Mouse (Mus musculus): ENCODE results near the gene Ptprk.
A peak's percentile ranks its signal among the peaks of the same experiment; 100 is the strongest.

Ptprk gene

DNA sequence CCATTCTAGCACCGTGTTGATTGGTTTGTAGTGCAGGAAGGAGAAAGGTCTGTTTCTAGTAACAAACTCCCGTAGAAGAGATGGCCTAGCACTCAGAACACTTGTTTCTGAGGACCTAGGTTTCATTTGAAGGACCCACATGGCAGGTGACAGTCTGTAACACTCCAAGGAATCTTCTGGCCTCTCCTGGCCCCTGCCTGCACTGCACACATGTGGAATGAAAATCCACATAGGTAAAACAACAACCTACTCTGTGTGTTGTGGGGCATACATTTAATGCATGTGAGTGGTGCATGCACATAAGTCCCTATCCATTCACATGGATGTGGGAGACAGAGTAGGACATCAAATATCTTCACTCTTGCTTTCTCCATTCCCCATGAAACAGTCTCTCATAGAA lies 204.1 kb downstream of the Ptprk start:
- no peak for DNase-seq (ENCODE audit: inconsistent ontology term)

DNA sequence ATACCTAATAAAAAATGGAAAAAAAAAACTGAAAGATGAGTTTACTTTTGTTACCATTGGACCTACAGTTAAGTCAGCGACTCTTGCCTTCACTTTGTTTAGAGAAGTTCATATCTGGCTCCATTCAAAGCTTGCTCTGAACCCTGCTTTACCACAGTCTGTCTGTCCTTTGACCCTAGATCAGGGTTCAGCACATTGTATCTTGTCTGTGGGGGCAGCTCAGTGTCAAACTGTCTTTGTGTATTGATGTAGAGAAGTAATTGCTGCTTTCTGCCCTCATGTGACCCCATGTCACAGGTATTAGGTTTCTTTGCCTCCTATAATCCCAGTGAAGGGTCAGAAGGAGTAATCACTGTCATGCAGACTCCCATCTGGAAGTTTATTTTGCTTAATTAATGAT lies 222.9 kb downstream of the Ptprk start:
- no peak for DNase-seq (ENCODE audit: inconsistent ontology term)

DNA sequence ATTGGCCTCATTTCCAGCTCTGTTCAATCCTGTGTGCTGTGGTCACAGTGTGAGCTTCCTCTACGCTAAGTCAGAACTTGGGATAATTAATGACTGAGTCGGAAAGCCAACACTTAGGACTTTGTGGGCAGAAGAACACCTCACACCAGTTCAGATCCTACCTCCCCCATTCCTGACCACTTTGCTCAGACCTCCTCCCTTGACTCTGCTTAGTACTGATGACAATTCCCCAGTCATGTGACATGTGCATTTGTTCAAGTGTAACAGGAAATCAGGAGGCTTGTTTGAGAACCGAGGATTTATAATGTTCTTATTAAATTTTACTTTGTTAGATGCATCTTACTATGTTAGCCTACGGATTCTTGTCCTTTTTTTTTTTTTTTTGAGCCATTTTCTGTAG lies 224.6 kb downstream of the Ptprk start:
- DNase-seq (ENCODE audit: inconsistent ontology term), result peak; percentile 7

DNA sequence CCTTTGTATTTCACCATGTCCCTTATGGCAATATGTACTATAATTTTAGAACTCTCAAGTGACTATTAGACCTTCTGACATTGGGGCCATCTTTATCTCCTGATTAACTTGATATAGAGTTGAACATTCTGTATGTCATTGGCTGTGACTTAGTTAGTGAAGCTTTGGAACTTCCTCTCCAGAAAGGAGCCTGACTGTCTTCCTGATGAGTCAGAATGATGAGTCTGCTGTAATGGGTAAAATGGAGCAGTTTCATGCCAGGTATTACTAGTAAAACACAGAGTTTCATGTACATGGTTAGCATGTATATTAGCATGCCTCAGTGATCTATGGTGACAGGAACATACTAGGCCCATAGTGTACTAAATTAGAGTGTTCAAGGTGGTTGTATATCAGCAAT lies 229.2 kb downstream of the Ptprk start:
- peak; percentile 22 for DNase-seq (ENCODE audit: inconsistent ontology term)

DNA sequence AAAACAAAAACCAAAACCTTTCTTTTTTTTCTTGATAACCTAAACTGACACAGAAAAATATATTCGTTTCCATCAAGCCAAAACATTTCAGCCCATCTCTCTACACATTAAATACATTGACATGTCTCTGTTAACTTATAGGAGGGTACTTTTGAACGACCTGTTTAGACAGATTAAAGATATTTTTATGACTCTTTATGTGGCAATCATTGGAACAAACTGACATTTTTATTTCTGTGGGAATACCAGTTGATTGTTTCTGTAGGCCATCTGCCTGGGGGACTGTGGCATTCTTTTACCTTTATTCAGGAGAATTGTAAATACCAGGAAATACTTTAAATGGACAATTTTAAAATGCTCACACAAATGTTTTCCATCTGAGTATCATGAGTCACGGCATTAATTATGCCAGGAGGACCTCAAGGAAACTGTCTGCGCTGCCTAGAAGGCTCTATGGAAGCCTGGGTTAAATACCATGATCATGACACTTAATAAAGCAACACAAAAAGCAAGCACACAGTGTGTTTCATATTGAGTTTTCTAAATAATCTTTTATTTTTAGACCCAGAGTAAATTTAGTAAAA lies 229.8 kb downstream of the Ptprk start:
- DNase-seq (ENCODE audit: inconsistent ontology term), result peak; percentile 57

DNA sequence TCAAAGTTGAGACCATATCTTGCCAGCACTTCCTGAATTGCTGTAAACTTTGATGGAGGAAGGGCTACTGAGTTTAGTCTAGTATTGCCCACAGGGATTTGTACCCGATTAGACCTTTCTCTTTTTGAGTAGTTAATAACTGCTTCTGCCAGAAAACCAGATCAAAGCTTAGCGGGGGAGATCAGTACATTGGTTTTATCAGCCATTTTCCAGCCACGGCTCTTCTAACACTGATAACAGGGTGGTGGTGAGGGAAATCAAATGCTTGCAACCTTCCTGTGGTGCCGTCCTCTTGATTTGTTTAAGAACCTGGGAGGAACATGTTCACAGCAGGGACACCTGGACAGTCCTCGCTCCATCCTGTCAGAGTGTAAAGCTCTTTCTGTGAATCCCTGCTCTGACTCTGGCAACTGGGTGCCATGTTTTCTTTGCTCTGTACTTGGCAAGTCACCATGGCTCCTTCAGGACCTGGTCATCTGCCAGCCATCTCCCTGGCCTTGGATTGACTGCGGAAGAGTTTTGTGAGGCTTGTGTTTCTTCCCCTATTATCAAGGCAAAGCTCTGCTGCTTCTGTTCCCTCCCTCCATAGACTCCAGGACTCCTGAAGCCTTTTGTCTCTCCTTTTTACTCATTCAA lies 231.9 kb downstream of the Ptprk start:
- DNase-seq (ENCODE audit: inconsistent ontology term), result no peak

DNA sequence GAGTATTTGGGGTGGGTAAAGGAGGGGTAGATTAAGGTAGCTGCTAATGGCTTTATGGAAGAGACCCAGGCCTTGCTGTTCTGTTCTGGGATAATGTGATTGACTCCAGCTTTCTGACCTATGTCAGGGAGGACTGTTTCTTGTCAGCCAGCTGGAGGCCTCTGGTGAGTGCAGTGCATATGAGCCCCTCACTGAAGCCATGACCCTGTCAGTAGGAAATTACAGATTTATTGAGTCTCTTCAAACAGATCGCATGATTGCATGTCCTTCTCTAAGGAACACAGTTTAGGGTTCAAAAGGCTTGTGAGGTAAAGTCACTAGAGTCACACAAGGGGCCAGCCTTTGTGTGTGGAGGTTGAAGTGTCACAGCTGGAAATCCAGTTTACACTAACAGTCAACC lies 236.7 kb downstream of the Ptprk start:
- no peak for DNase-seq (ENCODE audit: inconsistent ontology term)

DNA sequence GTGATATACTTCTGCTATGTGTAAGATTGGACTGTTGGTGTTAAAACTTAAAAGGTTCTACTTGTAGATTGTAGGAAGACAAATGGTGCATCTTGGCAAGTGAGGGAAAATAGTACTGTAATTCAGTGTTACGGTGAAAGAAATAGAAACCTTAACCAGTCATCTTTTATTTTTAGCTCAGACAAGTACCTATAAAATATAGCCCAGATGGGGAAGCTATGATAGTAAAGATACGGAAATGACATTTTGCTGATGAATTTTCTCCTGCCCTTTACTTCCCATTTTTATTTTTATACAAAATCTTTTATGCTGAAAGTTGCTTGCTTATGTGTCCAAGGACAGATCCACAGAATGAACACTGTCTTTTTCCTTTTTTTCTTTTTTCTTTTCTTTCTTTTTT lies 248.4 kb downstream of the Ptprk start:
- no peak for DNase-seq (ENCODE audit: inconsistent ontology term)

DNA sequence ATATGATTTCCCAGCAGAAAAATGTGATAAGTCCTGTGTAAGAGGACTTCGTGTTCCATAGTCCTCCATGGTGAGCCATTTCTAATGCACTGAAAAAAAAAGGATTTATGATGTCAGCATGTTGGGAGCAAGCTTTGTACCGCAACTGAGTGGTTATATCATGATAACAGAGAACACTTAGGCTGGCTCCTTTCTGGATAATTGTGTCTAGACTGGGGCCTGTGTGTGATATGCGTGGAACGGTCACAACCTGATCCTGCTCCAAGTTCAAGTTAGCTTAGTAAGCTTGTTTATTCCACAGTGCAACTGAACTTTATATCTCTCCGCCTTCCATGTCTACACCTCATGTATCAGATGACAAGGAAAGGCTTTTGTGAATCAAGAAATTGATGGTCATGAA lies 260.6 kb downstream of the Ptprk start:
- DNase-seq (ENCODE audit: inconsistent ontology term), result no peak

DNA sequence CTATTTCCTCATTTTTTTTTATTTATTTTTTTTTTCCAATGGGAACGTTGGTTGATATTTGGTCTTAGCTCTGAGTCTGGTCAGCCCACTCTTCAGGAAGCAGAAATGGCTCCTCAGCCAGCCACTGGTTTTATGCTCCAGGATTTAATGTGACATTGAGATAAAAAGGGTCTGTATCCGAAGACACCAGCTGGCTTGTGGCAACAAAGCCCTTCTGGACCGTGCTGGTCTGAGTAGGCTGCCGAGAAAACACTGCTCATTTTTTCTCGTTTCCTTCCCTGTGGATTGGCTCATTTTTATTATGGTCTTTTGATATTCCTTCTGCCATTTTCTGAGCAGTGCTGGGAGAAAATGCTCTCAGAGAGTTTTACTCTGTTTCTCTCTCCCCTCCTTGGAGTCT lies 263.9 kb downstream of the Ptprk start:
- DNase-seq (ENCODE audit: inconsistent ontology term), result no peak

DNA sequence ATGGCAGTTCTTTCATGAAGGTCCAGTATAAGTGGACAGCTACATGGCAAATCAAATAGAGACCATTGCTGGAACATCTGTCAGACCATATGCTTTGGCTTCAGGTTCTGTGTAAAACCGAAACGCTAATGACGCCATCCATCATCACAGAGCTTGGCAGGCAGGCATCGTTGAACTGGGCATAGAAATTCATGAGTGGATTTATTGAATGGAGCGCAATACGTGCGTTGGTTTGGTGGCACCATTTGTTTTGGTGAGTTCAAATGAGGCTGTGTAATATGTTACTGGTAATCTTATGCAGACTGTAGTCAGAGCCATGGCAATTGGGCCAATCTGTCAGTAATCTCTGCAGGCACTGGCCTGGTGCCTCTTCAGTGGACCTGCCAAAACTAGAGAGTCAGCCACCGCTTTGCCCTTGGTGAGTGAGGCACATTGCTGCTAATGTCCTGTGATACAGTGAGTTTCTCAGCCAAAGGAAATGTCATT lies 270.6 kb downstream of the Ptprk start:
- peak; percentile 17 for DNase-seq (ENCODE audit: inconsistent ontology term)

DNA sequence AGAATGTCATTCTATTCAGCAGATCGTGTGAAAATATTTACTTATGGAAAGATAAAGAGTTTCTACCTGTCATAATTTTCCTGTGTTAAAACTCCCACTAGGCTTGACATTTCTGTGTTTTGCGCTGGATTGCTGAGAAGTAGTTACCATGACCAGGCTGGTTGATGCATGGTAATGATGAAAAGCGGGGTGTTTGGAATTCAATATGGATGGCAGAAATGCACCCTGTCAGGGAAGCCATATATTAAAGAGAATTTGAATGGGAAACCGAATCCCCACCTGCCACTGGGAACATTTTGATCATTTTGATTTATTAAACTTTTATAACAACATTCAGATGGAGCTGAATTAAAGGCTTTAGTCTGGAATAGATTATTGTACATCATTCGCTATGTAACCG lies 290.7 kb downstream of the Ptprk start:
- no peak for DNase-seq (ENCODE audit: inconsistent ontology term)

DNA sequence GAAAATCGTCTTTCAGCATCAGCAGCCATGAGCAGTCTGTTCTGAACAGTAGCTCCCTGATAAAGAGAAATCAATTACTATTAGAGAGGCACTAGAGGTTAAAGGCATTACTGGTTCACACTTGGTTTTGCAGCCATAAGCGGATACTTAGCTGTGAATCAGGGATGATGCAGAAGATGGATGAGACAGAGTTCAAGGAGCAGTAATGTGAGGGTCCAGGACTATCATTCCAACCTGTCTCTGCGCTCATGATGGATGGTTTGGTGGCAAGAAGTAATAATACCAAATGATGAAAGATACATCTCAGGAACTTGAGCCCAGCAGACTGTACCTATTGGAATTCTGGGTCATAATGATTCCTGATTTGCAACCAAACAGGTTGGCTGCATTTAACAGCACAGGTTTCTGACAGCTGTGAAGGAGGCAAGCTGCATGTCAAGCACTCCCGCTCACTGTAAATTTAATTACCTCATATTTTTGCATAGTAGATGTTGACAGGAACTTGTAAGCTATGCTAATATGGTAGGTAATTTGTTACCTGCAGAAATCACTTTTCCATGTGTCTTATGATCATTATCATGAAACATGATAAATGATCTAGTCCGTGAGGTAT lies 291.6 kb downstream of the Ptprk start:
- DNase-seq (ENCODE audit: inconsistent ontology term), result no peak

DNA sequence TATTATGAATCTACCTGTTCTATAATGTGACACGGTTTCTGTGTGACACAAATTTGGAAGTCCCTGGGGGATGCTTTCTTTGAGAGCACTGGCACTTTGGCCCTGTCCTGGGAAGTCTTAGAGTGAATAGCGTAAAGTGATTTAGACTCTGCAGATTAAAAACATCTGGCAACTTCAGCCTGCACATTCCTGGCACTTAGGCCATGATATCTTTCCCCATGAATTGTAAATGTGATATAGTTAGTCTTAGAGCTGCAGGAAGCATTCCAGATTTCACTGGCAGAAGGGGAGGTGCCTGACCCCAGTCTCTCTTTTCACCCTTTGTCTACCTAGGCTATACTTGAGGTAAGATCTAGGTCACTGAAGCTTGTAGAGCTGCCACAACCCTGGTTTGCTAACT lies 295.2 kb downstream of the Ptprk start:
- DNase-seq (ENCODE audit: inconsistent ontology term), result no peak

DNA sequence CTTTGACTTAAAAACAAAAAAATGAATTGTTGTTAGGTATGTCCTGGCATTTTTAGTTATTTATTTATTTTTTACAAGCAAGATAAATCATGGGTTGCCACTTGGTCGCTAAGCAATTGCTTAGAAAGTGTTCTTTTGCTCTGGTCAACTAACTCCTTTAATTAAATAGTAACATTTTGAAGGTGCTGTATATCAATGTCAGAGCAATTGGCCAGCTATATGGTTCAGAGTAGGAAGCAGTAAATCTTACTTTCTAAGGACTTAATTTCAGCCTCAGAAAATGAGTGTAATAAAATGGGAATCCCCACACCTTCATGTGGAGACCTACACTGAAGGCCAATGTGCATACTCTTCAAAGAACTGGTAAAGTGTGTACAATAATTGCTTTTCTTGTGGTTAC lies 300.3 kb downstream of the Ptprk start:
- DNase-seq (ENCODE audit: inconsistent ontology term), result no peak

DNA sequence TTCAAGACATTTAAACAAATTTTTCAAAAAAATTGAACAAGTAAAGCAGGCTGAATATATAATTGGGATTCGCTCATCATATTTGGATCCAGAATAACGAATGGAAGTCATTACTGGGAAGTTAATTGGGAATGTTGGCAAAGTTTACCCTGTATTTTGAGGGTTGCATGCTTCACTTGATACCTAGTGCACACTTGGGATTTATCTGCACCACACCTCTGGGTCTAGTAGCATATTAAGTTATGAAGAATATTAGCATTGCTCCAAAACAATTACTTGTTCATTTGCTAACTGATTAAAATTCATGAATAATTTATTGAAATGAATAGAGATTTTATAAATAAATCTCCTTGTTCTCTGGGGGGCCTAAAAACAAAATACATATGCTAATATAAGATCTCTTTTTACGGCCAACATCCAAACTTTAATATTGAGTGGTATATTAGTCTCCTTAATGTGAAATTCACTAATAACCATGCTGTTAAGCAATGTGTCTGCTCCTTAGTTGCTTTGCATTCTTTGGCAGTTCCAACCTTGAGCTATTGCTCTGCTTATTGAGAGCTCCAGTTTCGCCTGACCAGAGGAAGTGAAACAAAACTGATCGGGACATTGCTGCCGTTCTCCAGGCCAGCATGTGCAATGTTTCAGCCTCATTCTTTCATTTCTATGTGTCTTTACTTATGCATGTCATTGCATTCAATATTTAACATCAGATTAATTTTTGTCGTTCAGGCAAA lies 305.3 kb downstream of the Ptprk start:
- no peak for DNase-seq (ENCODE audit: inconsistent ontology term)

DNA sequence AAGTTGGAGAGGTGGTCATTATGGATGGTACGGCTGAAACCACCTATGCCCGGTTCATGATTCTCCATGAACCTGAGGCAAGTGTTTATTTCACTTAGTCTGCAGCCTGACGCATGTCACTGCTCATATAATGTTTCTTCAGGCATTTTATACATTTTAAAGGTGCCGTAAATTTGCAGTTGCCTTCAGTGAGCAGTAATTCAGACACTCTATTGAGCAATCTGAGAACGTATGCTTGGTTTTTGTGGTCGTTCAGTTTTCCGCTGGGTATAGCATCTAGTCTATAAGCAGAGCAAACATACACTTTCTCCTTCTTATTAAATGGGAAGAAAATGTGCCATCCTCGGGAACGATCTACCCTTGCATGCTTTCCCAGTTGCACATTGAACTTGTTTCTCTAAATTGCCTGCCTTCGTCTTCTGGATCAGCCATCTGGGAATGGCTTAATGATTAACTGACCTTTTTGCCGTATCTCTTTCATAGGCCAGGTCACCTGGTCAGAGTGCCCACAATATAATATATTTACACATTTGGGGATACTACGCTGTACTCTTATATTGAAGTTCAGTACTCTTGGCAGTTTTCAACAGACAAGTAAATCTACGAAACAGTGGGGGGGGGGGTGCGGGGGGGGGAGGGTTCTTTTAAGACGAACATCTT lies 313.1 kb downstream of the Ptprk start:
- DNase-seq (ENCODE audit: inconsistent ontology term), result no peak

DNA sequence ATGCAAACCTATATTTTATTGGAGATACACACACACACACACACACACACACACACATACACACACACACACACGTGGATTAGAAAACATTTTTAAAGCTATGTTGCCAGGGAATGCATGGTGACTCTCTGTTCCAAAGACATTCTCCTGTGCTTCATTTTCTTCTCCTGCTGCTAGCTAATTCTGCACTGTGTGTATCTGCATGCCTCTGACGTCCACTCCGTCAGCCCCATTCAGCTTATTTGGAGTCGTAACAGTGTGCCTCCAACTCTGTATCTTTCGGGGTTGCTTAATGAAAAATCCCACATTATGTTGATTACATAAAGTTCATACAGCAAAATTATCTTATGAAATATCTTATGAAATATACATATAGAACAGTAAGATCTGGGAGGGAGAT lies 316.5 kb downstream of the Ptprk start:
- no peak for DNase-seq (ENCODE audit: inconsistent ontology term)

DNA sequence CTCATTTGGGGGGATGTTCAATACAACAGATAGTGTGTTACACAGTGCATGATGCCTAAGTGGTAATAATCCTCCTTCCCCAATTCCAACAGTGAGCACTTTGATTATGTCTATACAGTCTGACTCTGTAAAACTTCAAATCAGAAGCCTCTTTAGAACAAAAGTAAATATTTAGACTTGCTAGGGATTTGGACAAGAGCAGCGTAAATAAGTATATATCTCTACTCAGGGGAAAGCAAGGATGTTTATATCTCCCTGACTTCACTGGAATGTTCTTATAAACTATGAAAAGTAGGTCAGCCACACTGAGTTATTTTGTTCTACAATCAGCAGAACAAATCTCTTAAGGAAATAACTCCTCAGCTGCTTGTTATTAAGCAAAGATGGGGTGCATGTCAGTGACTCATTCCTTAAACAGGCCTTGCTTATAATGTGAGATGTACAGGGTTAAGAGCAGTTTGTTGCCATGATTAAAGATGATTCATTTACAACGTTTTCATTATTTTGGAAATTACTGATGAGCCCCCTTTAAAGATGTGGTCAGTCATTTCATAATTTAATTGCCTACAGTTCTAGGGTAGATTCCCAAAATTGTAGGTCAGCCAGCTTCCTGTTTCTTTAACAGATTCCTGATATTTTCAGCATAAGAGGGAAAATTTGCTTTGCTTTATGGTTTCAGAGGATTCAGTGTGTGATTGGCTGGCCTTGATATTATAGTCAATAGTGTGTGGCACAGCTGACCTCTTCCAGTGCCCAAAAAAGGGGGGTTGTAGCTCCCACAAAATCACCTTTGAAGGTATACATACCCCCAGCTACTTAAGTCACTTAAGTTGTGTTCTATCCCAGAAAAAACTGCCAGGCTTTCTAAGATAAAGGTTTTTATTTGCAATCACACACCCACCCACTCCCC lies 321.2 kb downstream of the Ptprk start:
- peak; percentile 27 for DNase-seq (ENCODE audit: inconsistent ontology term)

DNA sequence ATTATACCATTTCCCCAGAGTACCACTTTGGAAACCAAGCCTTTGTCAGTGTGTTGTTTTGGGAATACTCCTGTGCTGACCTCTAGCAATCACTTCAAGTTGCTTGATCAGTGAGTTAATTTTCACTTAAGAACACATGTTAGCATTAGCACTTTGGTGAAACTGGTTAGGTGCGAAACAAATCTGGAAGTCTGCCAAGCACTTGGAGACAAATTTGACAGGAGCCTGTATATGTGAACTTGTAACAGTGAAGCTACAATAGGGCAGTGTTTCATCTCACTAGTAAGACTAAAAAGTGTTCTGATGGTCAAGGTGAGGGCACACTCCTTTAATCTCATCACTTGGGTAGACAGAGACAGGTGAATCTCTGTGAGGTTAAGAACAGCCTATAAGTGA lies 321.9 kb downstream of the Ptprk start:
- no peak for DNase-seq (ENCODE audit: inconsistent ontology term)

DNA sequence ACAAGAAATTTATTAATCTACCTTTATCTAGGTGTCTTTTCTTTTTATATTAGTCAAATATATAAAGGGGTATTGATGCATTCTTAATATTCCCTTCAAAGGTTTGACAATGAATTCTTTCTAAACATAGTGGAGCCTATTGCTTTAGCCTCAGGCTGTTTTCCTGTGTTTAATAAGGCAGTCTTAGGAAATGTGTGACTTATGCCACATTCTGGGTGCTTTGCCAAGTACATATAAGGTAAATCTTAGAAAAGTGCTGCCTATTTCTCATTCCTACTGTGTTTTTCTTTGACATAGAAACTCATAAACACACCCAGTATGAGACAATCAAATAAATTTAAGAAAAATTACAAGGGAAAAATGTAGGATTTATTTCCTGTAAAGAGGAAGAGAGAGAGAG lies 327.2 kb downstream of the Ptprk start:
- no peak for DNase-seq (ENCODE audit: inconsistent ontology term)

All from Muller cell, postnatal 12 days (primary cell).